Mouse (Mus musculus): ENCODE results near the gene Gm43738. TPM values are rescaled to one million over a fixed set of nuclear protein-coding genes. Genes with fewer than 3 reads are reported as not detected.

Gm43738 gene
- total and polyA plus RNA-seq, 2 experiments from 2014 or later, result not detected

- Histone ChIP-seq H3K36me3 (replicated peaks; ENCODE audit: control insufficient read depth, insufficient read depth, low read length) (peaks cover 15% of the 10 kb centered on the region), H3K4me1 (ENCODE audit: control insufficient read depth, insufficient read depth) (0 out of 2 replicates have a peak, but pooled peaks cover 4% of the 10 kb centered on the region), H3K4me3 (ENCODE audit: low read depth, low read length) (peak within 1 kb of the TSS; percentile 26; the same call in 1 of the 2 replicates), H3K27me3 (ENCODE audit: control insufficient read depth, insufficient read depth, low read length) (peaks cover 27% of the 10 kb centered on the region), H3K9ac (replicated peaks; ENCODE audit: low read depth, low read length) (no peak within 1 kb of the TSS), H3K4me2 (ENCODE audit: low read depth, low read length) (peak within 1 kb of the TSS; percentile 45), H3K27ac (ENCODE audit: low read depth) (no peak within 1 kb of the TSS), H3K9me3 (replicated peaks; ENCODE audit: control insufficient read depth, low read length) (no peaks in the 10 kb centered on the region)
- ATAC-seq (ENCODE audit: insufficient read depth, low read depth) (peak; percentile 36; the same call in 1 of the 2 replicates), DNase-seq (ENCODE audit: low spot score) (peak; percentile 48)
- TF ChIP-seq CTCF (IDR thresholded peaks at IDR 0.05; ENCODE audit: low read depth), result no peak
- TF ChIP-seq EP300 (IDR thresholded peaks at IDR 0.05; ENCODE audit: low read depth), result no peak
- 6% methylated on average over 18 of the region's 18 CpGs for WGBS
These were observed 7.7 kb downstream of the Gm43738 start, which contains the start of gene Rusc1 for GRCm38 (mm10) chr3:89093175-89093574. TSS of gene Rusc1 (minus strand) at chr3:89093311.

- TF ChIP-seq CTCF (IDR thresholded peaks at IDR 0.05; ENCODE audit: low read depth) (no peak), EP300 (IDR thresholded peaks at IDR 0.05; ENCODE audit: low read depth) (no peak)
- 36% methylated on average over 11 of the region's 11 CpGs for WGBS
- Histone ChIP-seq H3K36me3 (replicated peaks; ENCODE audit: control insufficient read depth, insufficient read depth, low read length) (peaks cover 11% of the 10 kb centered on the region), H3K4me3 (ENCODE audit: low read depth, low read length) (peak overlapping the region; percentile 26; the same call in 1 of the 2 replicates), H3K9ac (replicated peaks; ENCODE audit: low read depth, low read length) (no peak overlapping the region), H3K9me3 (replicated peaks; ENCODE audit: control insufficient read depth, low read length) (no peaks in the 10 kb centered on the region), H3K4me2 (ENCODE audit: low read depth, low read length) (peak overlapping the region; percentile 45), H3K4me1 (ENCODE audit: control insufficient read depth, insufficient read depth) (peaks cover 8% of the 10 kb centered on the region; the same call in 1 of the 2 replicates), H3K27ac (ENCODE audit: low read depth) (no peak overlapping the region), H3K27me3 (ENCODE audit: control insufficient read depth, insufficient read depth, low read length) (peaks cover 27% of the 10 kb centered on the region)
- no peak for ATAC-seq (ENCODE audit: insufficient read depth, low read depth)
- no peak for DNase-seq (ENCODE audit: low spot score)
These were observed 8.3 kb downstream of the Gm43738 start for GRCm38 (mm10) chr3:89092509-89093090.

- WGBS, result 11% methylated on average over 20 of the region's 20 CpGs
- Histone ChIP-seq H3K27ac (ENCODE audit: low read depth) (no peak overlapping the region), H3K4me3 (ENCODE audit: low read depth, low read length) (peak overlapping the region; percentile 70), H3K4me1 (ENCODE audit: control insufficient read depth, insufficient read depth) (peaks cover 9% of the 10 kb centered on the region; the same call in 1 of the 2 replicates), H3K9ac (replicated peaks; ENCODE audit: low read depth, low read length) (no peak overlapping the region), H3K4me2 (ENCODE audit: low read depth, low read length) (0 out of 2 replicates have a peak overlapping the region, but pooled peaks have one; percentile 95), H3K9me3 (replicated peaks; ENCODE audit: control insufficient read depth, low read length) (no peaks in the 10 kb centered on the region), H3K36me3 (replicated peaks; ENCODE audit: control insufficient read depth, insufficient read depth, low read length) (peaks cover 11% of the 10 kb centered on the region), H3K27me3 (ENCODE audit: control insufficient read depth, insufficient read depth, low read length) (peaks cover 27% of the 10 kb centered on the region)
- TF ChIP-seq EP300 (IDR thresholded peaks at IDR 0.05; ENCODE audit: low read depth) (no peak), CTCF (IDR thresholded peaks at IDR 0.05; ENCODE audit: low read depth) (no peak)
- ATAC-seq (ENCODE audit: insufficient read depth, low read depth) (no peak), DNase-seq (ENCODE audit: low spot score) (no peak)
These were observed 8.9 kb downstream of the Gm43738 start for GRCm38 (mm10) chr3:89091811-89092508.

- H3K4me3 ChIP-seq (ENCODE audit: low read depth, low read length), result peak overlapping the region; percentile 70
- H3K27ac ChIP-seq (ENCODE audit: low read depth), result peak overlapping the region; percentile 28; the same call in 1 of the 2 replicates
- DNase-seq (ENCODE audit: low spot score) (peak; percentile 61), ATAC-seq (ENCODE audit: insufficient read depth, low read depth) (peak; percentile 66)
- peak; percentile 66 for TF ChIP-seq CTCF (IDR thresholded peaks at IDR 0.05; ENCODE audit: low read depth)
- no peak for TF ChIP-seq EP300 (IDR thresholded peaks at IDR 0.05; ENCODE audit: low read depth)
- H3K36me3 ChIP-seq (replicated peaks; ENCODE audit: control insufficient read depth, insufficient read depth, low read length), result peaks cover 11% of the 10 kb centered on the region
- peak overlapping the region; percentile 95 for H3K4me2 ChIP-seq (ENCODE audit: low read depth, low read length)
- H3K27me3 ChIP-seq (ENCODE audit: control insufficient read depth, insufficient read depth, low read length), result peaks cover 27% of the 10 kb centered on the region
- WGBS, result under 1% methylated on average over 74 of the region's 74 CpGs
- no peaks in the 10 kb centered on the region for H3K9me3 ChIP-seq (replicated peaks; ENCODE audit: control insufficient read depth, low read length)
- H3K9ac ChIP-seq (replicated peaks; ENCODE audit: low read depth, low read length), result peak overlapping the region; percentile 59
- H3K4me1 ChIP-seq (ENCODE audit: control insufficient read depth, insufficient read depth), result peaks cover 9% of the 10 kb centered on the region; the same call in 1 of the 2 replicates
These were observed 9.9 kb downstream of the Gm43738 start for GRCm38 (mm10) chr3:89090694-89091655.

All from heart, postnatal 0 days (tissue).